Mouse (Mus musculus): ENCODE data around the gene Cxcl1.
"Not testable (repeated sequence)": the region's sequence is repeated elsewhere in the genome, so short reads cannot be mapped to it uniquely, and the experiment has no call there.

The Cxcl1 gene

DNA sequence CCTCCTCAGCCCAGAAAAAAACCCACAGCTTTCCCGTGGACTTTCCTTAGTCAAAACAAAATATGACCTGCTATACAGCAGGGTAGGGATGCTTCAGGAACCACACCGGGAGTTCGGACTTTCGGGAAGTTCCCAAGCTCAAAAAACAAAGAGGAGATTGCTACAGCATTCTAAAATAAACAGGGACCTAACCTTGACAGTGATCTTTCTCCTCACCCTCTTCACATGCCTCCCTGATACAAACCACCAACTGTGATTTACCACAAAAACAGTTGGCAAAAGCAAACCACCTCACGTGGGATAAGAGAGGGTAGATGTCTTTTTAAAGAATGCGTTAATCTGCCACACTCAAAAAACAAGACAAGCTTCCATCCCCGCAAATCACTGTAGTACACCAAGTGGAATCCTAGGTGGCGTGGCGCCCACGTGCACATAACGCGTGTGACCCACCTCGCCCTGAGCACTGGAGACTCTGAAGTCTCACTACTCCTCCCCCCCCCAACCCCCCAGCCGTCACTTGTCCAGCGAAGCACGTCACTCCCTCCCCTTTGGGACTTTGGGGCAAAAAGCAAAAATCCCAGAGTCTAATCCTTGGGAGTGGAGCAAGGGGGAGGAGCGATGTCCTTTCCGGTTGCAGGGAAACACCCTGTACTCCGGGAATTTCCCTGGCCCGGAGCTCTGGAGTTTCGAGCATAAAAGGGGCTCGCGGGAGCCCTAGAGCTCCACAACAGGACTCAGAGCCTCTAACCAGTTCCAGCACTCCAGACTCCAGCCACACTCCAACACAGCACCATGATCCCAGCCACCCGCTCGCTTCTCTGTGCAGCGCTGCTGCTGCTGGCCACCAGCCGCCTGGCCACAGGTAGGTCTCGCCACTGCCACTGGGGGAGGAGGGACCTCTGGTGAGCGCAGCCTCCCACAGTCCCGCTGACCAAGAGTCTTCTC is at the start of gene Cxcl1:
Gene Cxcl1 (plus strand): TSS at position 723 of the 945 bp plus-strand sequence.
- DNase-seq (ENCODE audit: inconsistent age in 2 of 2, low spot score in 1 of 2), result peak; percentile 41 to 77

DNA sequence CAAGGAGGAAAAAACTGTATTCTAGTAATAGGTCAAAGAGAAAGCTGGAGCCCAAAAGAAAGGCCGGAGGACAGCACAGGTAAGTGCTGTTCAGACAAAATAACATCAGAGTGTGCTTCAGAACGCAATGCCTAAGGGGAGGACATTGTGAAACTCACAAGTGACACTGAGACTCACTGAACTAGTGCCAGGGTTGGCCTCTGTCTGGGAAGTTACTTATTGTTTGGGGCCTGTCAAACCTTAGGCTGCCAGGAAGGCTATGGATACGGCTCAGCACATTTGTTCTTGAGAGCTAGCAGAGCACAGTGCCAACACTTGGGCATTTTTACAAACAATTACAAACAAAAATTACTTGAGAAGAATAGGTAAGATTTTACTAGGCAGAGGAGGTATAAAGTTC is 47.1 kb upstream of the Cxcl1 start:
- DNase-seq (ENCODE audit: inconsistent age in 2 of 2, low spot score in 1 of 2), result no peak

GRCm38 (mm10) chr5:90850096-90850495 is 40.9 kb upstream of the Cxcl1 start:
- DNase-seq (ENCODE audit: inconsistent age in 2 of 2, low spot score in 1 of 2), result not testable (repeated sequence)

- not testable (repeated sequence) for DNase-seq (ENCODE audit: inconsistent age in 2 of 2, low spot score in 1 of 2)
Observed at GRCm38 (mm10) chr5:90851391-90851790, 39.6 kb upstream of the Cxcl1 start.

DNA sequence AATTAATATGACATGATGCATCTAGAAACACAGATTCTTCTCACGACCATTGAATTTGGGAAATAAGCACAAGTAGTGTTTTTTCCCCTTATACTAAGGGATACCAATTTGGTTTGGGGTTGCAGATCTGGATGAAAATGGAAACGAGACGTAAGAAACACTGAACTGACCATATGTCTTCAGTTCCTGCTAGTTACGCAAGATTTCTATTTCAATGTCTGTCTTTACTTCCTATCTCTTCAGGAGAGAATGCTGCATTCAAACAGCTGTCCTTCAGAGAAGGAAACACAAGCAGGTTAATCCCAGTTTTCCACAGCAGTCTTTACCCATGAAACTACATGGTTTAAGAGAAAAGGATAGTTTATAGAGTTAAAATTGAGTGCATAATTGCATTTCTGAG is 37.8 kb upstream of the Cxcl1 start:
- DNase-seq (ENCODE audit: inconsistent age in 2 of 2, low spot score in 1 of 2), result no peak

- no peak for DNase-seq (ENCODE audit: inconsistent age in 2 of 2, low spot score in 1 of 2)
Observed at GRCm38 (mm10) chr5:90855308-90856230, 35.5 kb upstream of the Cxcl1 start.

DNA sequence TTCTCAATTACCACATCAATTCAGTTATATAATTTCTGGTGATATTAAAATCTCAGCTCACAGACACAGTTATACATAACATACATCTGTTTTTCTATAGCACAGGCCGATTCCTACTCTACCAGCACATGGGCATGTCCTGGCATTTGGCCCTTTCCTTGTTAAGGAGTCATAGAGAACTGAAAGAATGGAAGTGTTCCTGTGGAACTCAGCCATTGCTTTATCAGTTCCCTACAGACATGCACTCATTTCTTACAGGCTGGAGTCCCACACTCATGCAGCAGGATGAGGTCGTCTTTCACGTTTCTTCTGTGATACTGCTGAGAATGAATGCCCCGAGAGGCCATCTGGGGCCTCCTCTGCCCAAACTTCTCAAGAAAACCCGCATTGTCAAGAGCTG is 33.6 kb upstream of the Cxcl1 start:
- no peak for DNase-seq (ENCODE audit: inconsistent age in 2 of 2, low spot score in 1 of 2)

- DNase-seq (ENCODE audit: inconsistent age in 2 of 2, low spot score in 1 of 2), result no peak
Observed at GRCm38 (mm10) chr5:90858429-90858828, 32.6 kb upstream of the Cxcl1 start.

GRCm38 (mm10) chr5:90859031-90859430 is 32.0 kb upstream of the Cxcl1 start:
- no peak for DNase-seq (ENCODE audit: inconsistent age in 2 of 2, low spot score in 1 of 2)

- DNase-seq (ENCODE audit: inconsistent age in 2 of 2, low spot score in 1 of 2), result peak in 1 of 2 experiments; percentile 64
Observed at GRCm38 (mm10) chr5:90861876-90862375, 29.1 kb upstream of the Cxcl1 start.

GRCm38 (mm10) chr5:90866770-90867169 is 24.3 kb upstream of the Cxcl1 start:
- no peak for DNase-seq (ENCODE audit: inconsistent age in 2 of 2, low spot score in 1 of 2)

DNA sequence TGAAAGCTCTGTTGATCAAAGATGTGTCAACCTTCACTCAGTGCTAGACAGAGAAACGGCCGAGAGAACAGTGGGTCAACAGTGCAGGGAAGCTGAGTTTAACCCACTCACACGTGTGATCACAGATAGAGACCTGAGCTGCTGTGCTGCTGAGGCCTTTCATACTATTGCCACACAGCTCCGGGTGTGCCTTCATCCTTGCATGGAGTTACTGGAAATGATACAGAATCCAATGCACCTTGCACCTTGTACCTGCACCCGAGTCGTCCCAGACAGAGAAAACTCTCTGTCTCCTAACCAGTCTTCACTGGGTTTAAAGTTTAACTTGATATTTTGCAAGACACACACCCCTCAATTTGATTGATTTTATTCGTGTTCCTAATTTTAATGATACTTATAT is 18.7 kb upstream of the Cxcl1 start:
- DNase-seq (ENCODE audit: inconsistent age in 2 of 2, low spot score in 1 of 2), result no peak

- peak; percentile 67 to 79 for DNase-seq (ENCODE audit: inconsistent age in 2 of 2, low spot score in 1 of 2)
Observed at GRCm38 (mm10) chr5:90876045-90876444, 15.0 kb upstream of the Cxcl1 start.

GRCm38 (mm10) chr5:90876471-90877172 is 14.4 kb upstream of the Cxcl1 start:
- peak in 1 of 2 experiments; percentile 48 for DNase-seq (ENCODE audit: inconsistent age in 2 of 2, low spot score in 1 of 2)

DNA sequence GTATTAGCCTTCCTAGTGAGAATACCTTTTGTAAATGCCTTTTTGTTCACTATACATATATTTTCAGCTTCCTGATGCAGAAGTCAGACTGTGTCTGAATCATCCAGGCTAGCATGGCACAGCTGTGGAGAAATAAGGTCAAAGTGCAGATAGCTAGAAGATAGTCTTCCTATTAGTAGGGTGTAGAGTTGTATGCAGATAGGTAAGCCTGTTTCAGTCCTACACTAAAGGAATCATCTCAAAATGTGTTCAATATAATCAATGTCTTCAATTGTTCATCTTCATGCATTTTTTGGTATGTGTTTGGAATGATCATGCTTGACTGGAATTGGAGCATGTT is 13.9 kb upstream of the Cxcl1 start:
- no peak for DNase-seq (ENCODE audit: inconsistent age in 2 of 2, low spot score in 1 of 2)

DNA sequence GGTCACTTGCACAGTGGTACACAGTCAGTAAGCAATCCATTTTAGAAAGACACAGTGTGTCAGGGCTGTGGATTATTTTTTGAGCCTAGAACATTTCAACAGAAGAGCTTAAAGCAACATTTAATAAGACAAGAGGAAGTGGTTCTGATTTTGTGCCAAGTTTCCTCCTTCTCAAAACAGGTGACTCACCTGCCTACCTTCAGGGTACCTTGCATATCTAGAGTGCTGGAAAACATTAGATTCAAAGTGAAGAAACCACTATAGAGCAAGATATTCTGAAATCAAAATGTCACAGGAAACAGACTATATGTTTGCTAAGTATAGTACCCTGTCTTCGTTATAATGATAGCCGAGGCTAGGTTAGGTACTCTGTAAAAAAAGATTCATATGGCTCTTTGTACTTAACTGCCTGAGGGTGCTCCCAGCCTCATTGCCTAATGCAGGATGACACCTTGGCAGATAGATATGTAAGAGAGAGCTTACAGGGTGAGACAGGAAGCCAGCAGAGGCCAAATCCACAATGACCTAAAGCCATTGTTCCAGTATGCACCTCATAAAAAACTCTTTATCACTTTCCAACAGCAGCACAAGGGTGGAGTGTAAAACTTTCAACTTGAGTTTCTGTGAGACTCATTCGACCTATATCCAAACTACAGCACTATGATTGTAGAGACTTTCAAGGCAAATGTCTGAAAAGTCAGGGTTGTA is 11.6 kb upstream of the Cxcl1 start:
- DNase-seq (ENCODE audit: inconsistent age in 2 of 2, low spot score in 1 of 2), result no peak

- peak; percentile 24 to 53 for DNase-seq (ENCODE audit: inconsistent age in 2 of 2, low spot score in 1 of 2)
Observed at GRCm38 (mm10) chr5:90880335-90880850, 10.6 kb upstream of the Cxcl1 start.

GRCm38 (mm10) chr5:90881021-90881420 is 10.0 kb upstream of the Cxcl1 start:
- peak in 1 of 2 experiments; percentile 60 for DNase-seq (ENCODE audit: inconsistent age in 2 of 2, low spot score in 1 of 2)

DNA sequence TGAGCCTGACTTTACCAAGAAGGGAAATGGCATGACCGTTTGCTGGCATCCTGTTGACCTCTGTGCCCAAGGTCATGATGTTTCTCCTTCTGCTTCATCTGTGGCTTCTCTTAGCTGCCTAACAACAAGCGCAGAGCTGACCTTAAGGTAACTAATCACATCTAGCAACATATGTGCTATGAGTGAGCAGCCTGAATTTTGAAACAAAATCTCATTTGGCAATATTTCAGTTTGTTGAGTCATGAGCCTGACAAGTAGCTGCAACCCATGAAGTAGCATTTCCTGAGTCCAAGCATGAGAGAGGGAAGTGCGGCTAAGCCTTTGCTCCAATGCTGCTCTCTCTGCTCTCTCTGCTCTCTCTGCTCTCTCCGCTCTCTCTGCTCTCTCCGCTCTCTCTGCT is 9.4 kb upstream of the Cxcl1 start:
- peak; percentile 19 to 83 for DNase-seq (ENCODE audit: inconsistent age in 2 of 2, low spot score in 1 of 2)

DNA sequence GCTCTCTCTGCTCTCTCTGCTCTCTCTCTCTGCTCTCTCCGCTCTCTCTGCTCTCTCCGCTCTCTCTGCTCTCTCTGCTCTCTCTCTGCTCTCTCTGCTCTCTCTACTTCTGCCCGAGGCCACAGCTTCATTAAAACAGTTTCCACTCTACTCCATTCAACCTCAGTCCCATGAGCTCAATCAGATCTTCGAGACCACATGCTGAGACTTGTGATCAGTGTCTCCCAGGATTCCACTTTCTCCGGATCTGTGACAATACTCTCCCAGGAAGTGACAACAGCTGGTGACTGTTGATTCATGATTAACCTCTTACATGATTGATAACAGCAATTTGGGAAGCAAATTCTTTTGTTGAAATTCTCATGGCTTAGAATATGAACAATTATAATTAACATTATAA is 8.9 kb upstream of the Cxcl1 start:
- DNase-seq (ENCODE audit: inconsistent age in 2 of 2, low spot score in 1 of 2), result no peak

Data from adrenal gland, adult (tissue).